Mouse (Mus musculus): ENCODE measurements around the gene Kcnh4. TPM values are rescaled to one million over a fixed set of nuclear protein-coding genes. Genes with fewer than 3 reads are reported as not detected.

Gene Kcnh4
- total and polyA plus RNA-seq, 2 experiments from 2014 or later = 7.4 to 19.6 TPM

DNA sequence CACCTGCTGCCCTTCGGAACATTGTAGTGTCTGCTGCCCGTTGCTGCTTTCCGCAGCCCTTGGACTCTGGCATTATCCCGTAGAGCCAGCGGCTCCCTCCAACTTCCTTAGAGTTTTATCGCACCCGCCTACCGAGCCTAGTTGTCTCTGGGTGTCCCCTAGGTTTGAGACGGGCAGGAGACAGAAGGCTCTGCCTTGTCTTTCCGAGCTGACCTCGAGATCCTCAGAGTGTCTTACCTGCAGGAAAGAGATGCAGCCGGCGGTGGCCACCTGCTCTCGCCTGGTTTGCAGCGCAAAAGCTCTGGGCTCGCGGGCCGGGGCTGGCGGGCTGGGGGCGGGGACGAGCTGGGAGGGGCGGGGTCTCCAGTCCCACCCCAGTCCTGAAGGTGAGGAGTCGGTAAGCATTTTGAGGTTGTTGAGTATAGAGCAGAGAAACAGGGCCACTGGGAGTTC lies 67.6 kb downstream of the Kcnh4 start, which contains the start of gene Zfp385c:
Zfp385c (minus strand) TSS at position 292 of the 453 bp plus-strand sequence.
- H3K4me1 ChIP-seq (ENCODE audit: insufficient read depth, low read length) = no peaks in the 10 kb centered on the region
- ATAC-seq (ENCODE audit: low FRiP score) (no peak), DNase-seq (ENCODE audit: low spot score) (no peak)
- no peak within 1 kb of the TSS for H3K27ac ChIP-seq (ENCODE audit: low read depth, low read length)
- no peak within 1 kb of the TSS; the same call in 1 of the 2 replicates for H3K9ac ChIP-seq (replicated peaks; ENCODE audit: low read length, poor library complexity, severe bottlenecking)
- H3K4me3 ChIP-seq (ENCODE audit: low read depth, low read length) = peak within 1 kb of the TSS; percentile 4; the same call in 1 of the 2 replicates
- no peaks in the 10 kb centered on the region for H3K9me3 ChIP-seq (ENCODE audit: low read length)
- H3K4me2 ChIP-seq (ENCODE audit: low read depth, low read length, poor library complexity, severe bottlenecking) = peak within 1 kb of the TSS; percentile 49
- peaks cover 10% of the 10 kb centered on the region for H3K27me3 ChIP-seq (ENCODE audit: insufficient read depth, low read length)
- no peak for TF ChIP-seq CTCF (IDR thresholded peaks at IDR 0.05)
- WGBS = 5% methylated on average over 23 of the region's 23 CpGs
- no peaks in the 10 kb centered on the region for H3K36me3 ChIP-seq (ENCODE audit: insufficient read depth, low read length)

DNA sequence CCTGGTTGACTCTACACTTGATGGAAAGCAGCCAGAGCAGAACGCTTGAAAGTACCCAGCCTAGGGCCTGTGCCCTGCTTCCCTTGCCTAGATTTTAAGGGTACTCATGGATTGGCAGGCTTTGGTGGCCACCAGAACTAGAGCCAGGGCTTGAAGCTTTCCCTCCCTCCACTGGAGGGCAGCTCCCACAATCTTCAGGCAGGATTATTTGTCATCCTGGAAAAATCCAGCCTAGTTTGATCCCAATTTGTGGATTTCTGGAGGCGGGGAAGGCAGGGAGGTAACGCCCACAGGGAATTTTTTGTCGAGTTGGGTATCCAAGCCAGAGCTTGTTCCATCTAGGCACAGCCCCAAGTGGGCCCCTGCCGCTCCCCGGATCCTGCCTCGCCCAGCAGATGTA lies 69.4 kb downstream of the Kcnh4 start:
- ATAC-seq (ENCODE audit: low FRiP score) (no peak), DNase-seq (ENCODE audit: low spot score) (no peak)
- H3K9ac ChIP-seq (replicated peaks; ENCODE audit: low read length, poor library complexity, severe bottlenecking) = no peak overlapping the region
- H3K4me2 ChIP-seq (ENCODE audit: low read depth, low read length, poor library complexity, severe bottlenecking) = no peak overlapping the region
- H3K36me3 ChIP-seq (ENCODE audit: insufficient read depth, low read length) = no peaks in the 10 kb centered on the region
- 0 out of 2 replicates have a peak, but pooled peaks have one; percentile 12 for TF ChIP-seq CTCF (IDR thresholded peaks at IDR 0.05)
- H3K4me3 ChIP-seq (ENCODE audit: low read depth, low read length) = no peak overlapping the region
- no peaks in the 10 kb centered on the region for H3K9me3 ChIP-seq (ENCODE audit: low read length)
- no peaks in the 10 kb centered on the region for H3K4me1 ChIP-seq (ENCODE audit: insufficient read depth, low read length)
- H3K27me3 ChIP-seq (ENCODE audit: insufficient read depth, low read length) = peaks cover 10% of the 10 kb centered on the region
- H3K27ac ChIP-seq (ENCODE audit: low read depth, low read length) = no peak overlapping the region
- WGBS = 78% methylated on average over 7 of the region's 7 CpGs

Other genes with a start within 250 kb of the Kcnh4 start
- 207 and 228 TPM in 2 replicates for gene Acly, start 231.9 kb downstream of the Kcnh4 start, total RNA-seq (2014; rRNA removed)
- gene Acly, start 231.9 kb downstream of the Kcnh4 start, polyA plus RNA-seq (2015; fragmentation: Nextera tagmentation; extraction: Ambion mirVana) = 116 and 120 TPM in 2 replicates
- 0.33 and 0.71 TPM in 2 replicates for gene Ttc25, start 214.3 kb downstream of the Kcnh4 start, total RNA-seq (2014; rRNA removed)
- 0.96 and 1.4 TPM in 2 replicates for gene Ttc25, start 214.3 kb downstream of the Kcnh4 start, polyA plus RNA-seq (2015; fragmentation: Nextera tagmentation; extraction: Ambion mirVana)
- 54.7 and 68.8 TPM in 2 replicates for gene Cnp, start 185.0 kb downstream of the Kcnh4 start, total RNA-seq (2014; rRNA removed)
- 65.3 and 76.0 TPM in 2 replicates for gene Cnp, start 185.0 kb downstream of the Kcnh4 start, polyA plus RNA-seq (2015; fragmentation: Nextera tagmentation; extraction: Ambion mirVana)
- gene Nkiras2, start 140.7 kb downstream of the Kcnh4 start, total RNA-seq (2014; rRNA removed) = 106 and 125 TPM in 2 replicates
- 80.9 and 89.3 TPM in 2 replicates for gene Nkiras2, start 140.7 kb downstream of the Kcnh4 start, polyA plus RNA-seq (2015; fragmentation: Nextera tagmentation; extraction: Ambion mirVana)
- 67.1 and 75.9 TPM in 2 replicates for gene Dnajc7, start 139.8 kb downstream of the Kcnh4 start, total RNA-seq (2014; rRNA removed)
- 228 and 234 TPM in 2 replicates for gene Dnajc7, start 139.8 kb downstream of the Kcnh4 start, polyA plus RNA-seq (2015; fragmentation: Nextera tagmentation; extraction: Ambion mirVana)
- 0.66 and 2.5 TPM in 2 replicates for gene Zfp385c, start 67.5 kb downstream of the Kcnh4 start, total RNA-seq (2014; rRNA removed)
- gene Zfp385c, start 67.5 kb downstream of the Kcnh4 start, polyA plus RNA-seq (2015; fragmentation: Nextera tagmentation; extraction: Ambion mirVana) = 0.53 and 0.98 TPM in 2 replicates
- gene Dhx58, start 55.7 kb downstream of the Kcnh4 start, total RNA-seq (2014; rRNA removed) = 2.4 and 3.8 TPM in 2 replicates
- gene Dhx58, start 55.7 kb downstream of the Kcnh4 start, polyA plus RNA-seq (2015; fragmentation: Nextera tagmentation; extraction: Ambion mirVana) = 1.8 and 2.2 TPM in 2 replicates
- 62.8 and 75.6 TPM in 2 replicates for gene Kat2a, start 47.5 kb downstream of the Kcnh4 start, total RNA-seq (2014; rRNA removed)
- gene Kat2a, start 47.5 kb downstream of the Kcnh4 start, polyA plus RNA-seq (2015; fragmentation: Nextera tagmentation; extraction: Ambion mirVana) = 69.9 and 70.0 TPM in 2 replicates
- not detected in 2 replicates for gene Hspb9, start 46.1 kb downstream of the Kcnh4 start, total RNA-seq (2014; rRNA removed)
- not detected in 2 replicates for gene Hspb9, start 46.1 kb downstream of the Kcnh4 start, polyA plus RNA-seq (2015; fragmentation: Nextera tagmentation; extraction: Ambion mirVana)
- 218 and 250 TPM in 2 replicates for gene Rab5c, start 21.7 kb downstream of the Kcnh4 start, total RNA-seq (2014; rRNA removed)
- 33.8 and 34.4 TPM in 2 replicates for gene Rab5c, start 21.7 kb downstream of the Kcnh4 start, polyA plus RNA-seq (2015; fragmentation: Nextera tagmentation; extraction: Ambion mirVana)
- gene Hcrt, start 3.0 kb upstream of the Kcnh4 start, total RNA-seq (2014; rRNA removed) = 4.5 and 6.7 TPM in 2 replicates
- 5.7 and 16.8 TPM in 2 replicates for gene Hcrt, start 3.0 kb upstream of the Kcnh4 start, polyA plus RNA-seq (2015; fragmentation: Nextera tagmentation; extraction: Ambion mirVana)
- gene Ghdc, start 11.0 kb upstream of the Kcnh4 start, total RNA-seq (2014; rRNA removed) = 13.9 and 14.1 TPM in 2 replicates
- gene Ghdc, start 11.0 kb upstream of the Kcnh4 start, polyA plus RNA-seq (2015; fragmentation: Nextera tagmentation; extraction: Ambion mirVana) = 6.5 and 6.7 TPM in 2 replicates
- 22.5 and 25.6 TPM in 2 replicates for gene Stat5b, start 90.8 kb upstream of the Kcnh4 start, total RNA-seq (2014; rRNA removed)
- 13.0 and 15.7 TPM in 2 replicates for gene Stat5b, start 90.8 kb upstream of the Kcnh4 start, polyA plus RNA-seq (2015; fragmentation: Nextera tagmentation; extraction: Ambion mirVana)
- 5.1 and 8.5 TPM in 2 replicates for gene Stat5a, start 99.4 kb upstream of the Kcnh4 start, total RNA-seq (2014; rRNA removed)
- 4.0 TPM in 2 replicates for gene Stat5a, start 99.4 kb upstream of the Kcnh4 start, polyA plus RNA-seq (2015; fragmentation: Nextera tagmentation; extraction: Ambion mirVana)
- gene Stat3, start 179.6 kb upstream of the Kcnh4 start, total RNA-seq (2014; rRNA removed) = 37.8 and 47.1 TPM in 2 replicates
- 34.2 and 40.8 TPM in 2 replicates for gene Stat3, start 179.6 kb upstream of the Kcnh4 start, polyA plus RNA-seq (2015; fragmentation: Nextera tagmentation; extraction: Ambion mirVana)
- gene Cavin1, start 210.9 kb upstream of the Kcnh4 start, total RNA-seq (2014; rRNA removed) = 24.8 and 26.0 TPM in 2 replicates
- gene Cavin1, start 210.9 kb upstream of the Kcnh4 start, polyA plus RNA-seq (2015; fragmentation: Nextera tagmentation; extraction: Ambion mirVana) = 46.0 and 47.5 TPM in 2 replicates
- 242 and 247 TPM in 2 replicates for gene Atp6v0a1, start 249.5 kb upstream of the Kcnh4 start, total RNA-seq (2014; rRNA removed)
- 204 and 210 TPM in 2 replicates for gene Atp6v0a1, start 249.5 kb upstream of the Kcnh4 start, polyA plus RNA-seq (2015; fragmentation: Nextera tagmentation; extraction: Ambion mirVana)